Mouse (Mus musculus) heart, embryonic 10.5 days (tissue): ENCODE data around the gene Tmem115. TPM values are rescaled to one million over a fixed set of nuclear protein-coding genes. Genes with fewer than 3 reads are reported as not detected.

Experiments used
- DNase-seq: peaks from one replicate; pipeline ENCODE4 v3.0.0-alpha.2; 2017; ENCODE audit warnings: low spot score
- H3K27ac ChIP-seq: fragments of 300-500 bp; sonication (generic); 2 replicates; pipeline ENCODE4 v1.5.1; 2016; ENCODE audit warnings: mild to moderate bottlenecking
- H3K27me3 ChIP-seq: fragments of 300-500 bp; sonication (generic); 2 replicates; pipeline ENCODE4 v1.6.1; 2016; ENCODE audit warnings: mild to moderate bottlenecking; ENCODE audit not compliant: poor library complexity, insufficient read depth, severe bottlenecking
- H3K36me3 ChIP-seq: fragments of 300-500 bp; sonication (generic); 2 replicates; pipeline ENCODE4 v1.6.1; 2016; ENCODE audit warnings: mild to moderate bottlenecking, moderate library complexity
- H3K4me1 ChIP-seq: fragments of 300-500 bp; sonication (generic); 2 replicates; pipeline ENCODE4 v1.6.1; 2016; ENCODE audit warnings: mild to moderate bottlenecking
- H3K4me3 ChIP-seq: fragments of 300-500 bp; sonication (generic); 2 replicates; pipeline ENCODE4 v1.5.1; 2016; ENCODE audit warnings: mild to moderate bottlenecking, moderate library complexity
- H3K9me3 ChIP-seq: fragments of 300-500 bp; sonication (generic); 2 replicates; pipeline ENCODE4 v1.6.1; 2016; ENCODE audit warnings: mild to moderate bottlenecking, moderate library complexity
- WGBS: fragments of 180-500 bp; shearing (Covaris S2); methylation state at CpG from one replicate; pipeline ENCODE4 v1.1.7; 2016; 5-methylcytosine and 5-hydroxymethylcytosine counted together
- polyA plus RNA-seq: library from polyadenylated mRNA; unstranded; fragments of >200 nt; fragmentation: Nextera tagmentation; extraction: Ambion mirVana; gene quantifications from 2 replicates; pipeline ENCODE4 v1.2.1, GENCODE M21; 2016

The Tmem115 gene
- polyA plus RNA-seq, 1 experiment from 2014 or later, result 46.8 TPM

DNA sequence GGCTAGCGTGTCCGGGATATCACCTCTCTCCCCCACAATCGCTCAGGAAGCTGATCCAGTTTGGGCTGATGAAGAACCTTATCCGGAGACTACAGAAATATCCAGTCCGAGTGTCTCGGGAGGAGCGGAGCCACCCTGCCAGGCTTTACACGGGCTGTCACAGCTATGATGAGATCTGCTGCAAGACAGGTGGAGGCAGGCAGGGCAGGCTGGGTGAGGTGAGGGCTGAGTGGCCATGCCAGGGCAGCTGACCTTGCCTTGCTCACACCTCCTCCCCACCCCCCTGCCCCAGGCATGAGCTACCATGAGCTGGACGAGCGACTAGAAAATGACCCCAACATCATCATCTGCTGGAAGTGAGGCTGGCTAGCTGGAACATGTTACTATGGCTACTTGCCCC, 11.5 kb downstream of the Tmem115 start:
- DNase-seq, result no peak
- peaks cover 57% of the 10 kb centered on the region for H3K4me1 ChIP-seq
- 82% methylated on average over 10 of the region's 10 CpGs for WGBS

DNA sequence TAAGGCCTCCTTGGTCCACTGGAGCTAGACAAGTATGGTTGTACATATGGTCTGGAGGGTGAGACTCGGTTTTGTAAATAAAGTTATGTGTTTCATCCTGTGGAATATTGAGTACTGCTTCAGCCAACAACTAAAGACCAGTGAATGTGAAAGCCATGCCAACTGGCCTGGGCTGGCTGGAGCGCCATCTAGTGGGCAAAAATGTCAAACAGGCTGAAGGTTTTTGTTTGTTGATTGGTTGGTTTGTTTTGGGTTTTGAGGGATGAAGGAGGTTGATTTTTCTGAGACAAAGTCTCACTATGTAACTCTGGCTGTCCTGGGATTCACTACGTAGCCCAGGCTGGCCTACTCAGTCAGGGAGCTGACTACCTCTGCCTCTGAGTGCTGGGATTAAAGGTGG, 11.9 kb downstream of the Tmem115 start:
- no peak overlapping the region for H3K27ac ChIP-seq
- H3K4me3 ChIP-seq, result no peak overlapping the region
- H3K4me1 ChIP-seq, result peaks cover 60% of the 10 kb centered on the region
- H3K36me3 ChIP-seq, result peaks cover 22% of the 10 kb centered on the region
- 5% methylated on average over 3 of the region's 3 CpGs for WGBS
- H3K27me3 ChIP-seq, result peaks cover 33% of the 10 kb centered on the region
- peak; percentile 88 for DNase-seq
- H3K9me3 ChIP-seq, result no peaks in the 10 kb centered on the region

More for the DNA sequence above, 11.5 kb downstream of the Tmem115 start:
- no peak overlapping the region for H3K27ac ChIP-seq
- peaks cover 29% of the 10 kb centered on the region for H3K27me3 ChIP-seq
- H3K36me3 ChIP-seq, result peaks cover 24% of the 10 kb centered on the region
- no peaks in the 10 kb centered on the region for H3K9me3 ChIP-seq
- no peak overlapping the region for H3K4me3 ChIP-seq

DNA sequence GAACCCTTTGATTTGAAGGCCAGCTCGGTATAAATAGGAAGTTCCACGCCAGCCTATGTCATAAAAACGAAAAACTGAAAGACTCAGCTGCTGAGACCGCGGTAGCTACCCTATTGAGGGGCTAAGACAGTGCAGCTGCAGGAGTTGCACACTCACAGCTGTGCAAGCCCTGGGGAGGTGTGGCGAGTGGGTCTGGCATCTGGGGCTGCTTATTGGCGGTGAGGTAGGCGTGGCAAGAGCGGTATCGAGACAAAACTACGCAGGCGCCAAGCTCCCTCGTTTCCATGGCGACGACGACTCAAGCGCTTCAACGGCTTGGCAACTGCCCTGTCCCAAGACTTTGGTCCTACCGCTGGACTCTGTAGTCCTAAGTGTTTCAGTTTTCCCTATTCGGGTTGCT, 13.3 kb downstream of the Tmem115 start, which contains the start of gene Zmynd10:
Gene Zmynd10 (plus strand): TSS at position 273 of the 400 bp plus-strand sequence.
- DNase-seq, result peak; percentile 95
- H3K27ac ChIP-seq, result peak within 1 kb of the TSS; percentile 16; the same call in 1 of the 2 replicates
- H3K27me3 ChIP-seq, result peaks cover 45% of the 10 kb centered on the region
- H3K4me3 ChIP-seq, result peak within 1 kb of the TSS; percentile 32
- H3K4me1 ChIP-seq, result peaks cover 64% of the 10 kb centered on the region
- H3K9me3 ChIP-seq, result no peaks in the 10 kb centered on the region
- peaks cover 22% of the 10 kb centered on the region for H3K36me3 ChIP-seq
- WGBS, result 6% methylated on average over 20 of the region's 20 CpGs

DNA sequence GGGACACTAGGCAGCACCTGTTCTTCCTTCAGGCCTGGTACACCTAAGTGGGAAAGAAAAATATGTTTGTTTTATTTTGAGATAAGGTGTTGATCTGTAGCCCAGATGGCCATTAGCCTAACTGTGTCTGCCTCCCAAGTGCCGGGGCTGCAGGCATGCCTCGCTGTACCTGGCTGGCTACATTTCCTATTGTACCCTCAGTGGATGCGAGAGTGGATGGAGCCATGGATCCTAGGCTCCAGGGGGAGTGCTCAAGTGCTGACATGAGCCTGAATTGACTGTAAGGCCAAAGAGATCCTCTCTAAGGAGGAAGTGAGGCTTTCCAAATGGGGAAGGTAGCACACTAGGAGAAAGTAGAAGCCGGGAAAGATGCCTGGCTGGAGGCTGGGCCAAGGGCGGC, 14.2 kb downstream of the Tmem115 start:
- H3K4me1 ChIP-seq, result peaks cover 63% of the 10 kb centered on the region
- no peak overlapping the region for H3K27ac ChIP-seq
- H3K36me3 ChIP-seq, result peaks cover 22% of the 10 kb centered on the region
- H3K27me3 ChIP-seq, result peaks cover 52% of the 10 kb centered on the region
- 73% methylated on average over 5 of the region's 5 CpGs for WGBS
- H3K4me3 ChIP-seq, result no peak overlapping the region
- no peaks in the 10 kb centered on the region for H3K9me3 ChIP-seq
- no peak for DNase-seq

DNA sequence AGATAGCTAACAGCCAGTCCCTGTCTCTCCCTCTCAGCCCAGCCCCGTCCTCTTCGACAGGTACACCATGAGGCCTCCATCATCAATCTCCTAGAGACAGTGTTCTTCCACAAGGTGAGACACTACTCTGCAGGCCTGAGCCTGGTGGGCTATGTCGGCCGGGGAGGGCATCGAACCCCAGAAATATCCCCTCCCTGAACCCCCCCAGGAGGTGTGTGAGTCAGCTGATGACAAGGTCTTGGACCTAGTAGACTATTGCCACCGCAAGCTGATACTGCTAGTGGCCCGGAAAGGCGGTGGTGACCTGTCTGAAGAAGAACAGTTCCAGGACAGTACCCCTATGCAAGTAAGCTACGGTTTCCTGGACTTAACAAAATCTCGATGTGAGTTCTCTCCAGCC, 15.1 kb downstream of the Tmem115 start:
- WGBS, result 83% methylated on average over 10 of the region's 10 CpGs
- DNase-seq, result no peak
- Histone ChIP-seq H3K27me3 (peaks cover 53% of the 10 kb centered on the region), H3K4me1 (peaks cover 67% of the 10 kb centered on the region), H3K36me3 (peaks cover 16% of the 10 kb centered on the region), H3K4me3 (no peak overlapping the region), H3K9me3 (no peaks in the 10 kb centered on the region), H3K27ac (no peak overlapping the region)

DNA sequence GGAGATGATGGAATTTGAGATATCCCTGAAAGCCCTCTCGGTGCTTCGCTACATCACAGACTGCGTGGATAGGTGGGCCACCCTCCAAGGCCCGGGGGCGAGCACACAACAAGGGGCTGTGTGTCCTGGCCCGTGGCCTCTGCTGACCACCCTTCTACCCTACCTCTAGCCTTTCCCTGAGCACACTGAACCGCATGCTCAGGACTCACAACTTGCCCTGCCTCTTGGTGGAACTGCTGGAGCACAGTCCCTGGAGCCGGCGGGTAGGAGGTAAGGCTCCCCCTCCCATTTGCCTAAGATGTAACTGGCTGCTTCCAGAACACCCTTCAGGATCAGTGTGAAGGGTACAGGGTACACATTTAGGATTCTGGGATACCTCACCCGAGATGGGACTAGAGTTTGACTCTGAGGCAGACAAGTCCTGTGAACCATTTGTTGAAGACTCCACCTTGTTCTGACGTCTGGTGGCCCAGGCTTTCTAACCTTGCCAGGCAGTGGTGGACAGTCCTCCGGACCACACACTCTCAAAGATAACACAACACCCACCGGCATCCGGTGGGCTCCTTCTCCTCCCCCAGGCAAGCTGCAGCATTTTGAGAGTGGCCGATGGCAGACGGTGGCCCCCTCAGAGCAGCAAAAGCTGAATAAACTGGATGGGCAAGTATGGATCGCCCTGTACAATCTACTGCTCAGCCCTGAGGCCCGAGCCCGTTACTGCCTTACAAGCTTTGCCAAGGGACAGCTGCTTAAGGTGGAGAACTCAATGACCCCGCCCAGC, 15.7 kb downstream of the Tmem115 start:
- Histone ChIP-seq H3K4me1 (peaks cover 74% of the 10 kb centered on the region), H3K27me3 (peaks cover 53% of the 10 kb centered on the region), H3K27ac (no peak overlapping the region), H3K4me3 (no peak overlapping the region), H3K36me3 (peaks cover 9% of the 10 kb centered on the region), H3K9me3 (no peaks in the 10 kb centered on the region)
- no peak for DNase-seq
- WGBS, result 76% methylated on average over 20 of the region's 20 CpGs

DNA sequence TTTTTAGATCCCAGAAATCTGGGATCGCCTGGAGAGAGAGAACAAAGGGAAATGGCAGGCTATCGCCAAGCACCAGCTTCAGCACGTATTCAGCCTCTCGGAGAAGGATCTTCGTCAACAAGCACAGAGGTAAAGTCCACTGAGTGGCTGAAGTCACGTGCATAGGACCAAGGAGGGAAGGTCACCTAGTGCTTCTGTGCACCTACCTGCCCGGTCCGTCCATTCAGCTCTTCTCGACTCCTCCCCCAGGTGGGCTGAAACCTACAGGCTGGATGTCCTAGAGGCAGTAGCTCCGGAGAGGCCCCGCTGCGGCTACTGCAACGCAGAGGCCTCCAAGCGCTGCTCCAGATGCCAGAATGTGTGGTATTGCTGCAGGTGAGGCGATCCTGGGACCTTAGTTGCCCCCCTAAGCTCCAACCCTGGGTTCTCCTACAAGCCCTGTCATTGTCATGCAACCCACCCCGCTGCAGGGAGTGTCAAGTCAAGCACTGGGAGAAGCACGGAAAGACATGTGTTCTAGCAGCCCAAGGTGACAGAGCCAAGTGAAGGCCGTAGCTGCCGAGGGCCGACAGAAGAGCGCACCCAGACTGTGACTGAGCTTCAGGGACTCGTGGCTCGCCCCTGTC, 16.9 kb downstream of the Tmem115 start:
- Histone ChIP-seq H3K27me3 (peaks cover 53% of the 10 kb centered on the region), H3K27ac (peak overlapping the region; percentile 87), H3K36me3 (no peaks in the 10 kb centered on the region; the same call in 1 of the 2 replicates), H3K9me3 (no peaks in the 10 kb centered on the region), H3K4me1 (peaks cover 70% of the 10 kb centered on the region), H3K4me3 (peak overlapping the region; percentile 70)
- no peak for DNase-seq
- 25% methylated on average over 23 of the region's 23 CpGs for whole genome bisulfite sequencing

DNA sequence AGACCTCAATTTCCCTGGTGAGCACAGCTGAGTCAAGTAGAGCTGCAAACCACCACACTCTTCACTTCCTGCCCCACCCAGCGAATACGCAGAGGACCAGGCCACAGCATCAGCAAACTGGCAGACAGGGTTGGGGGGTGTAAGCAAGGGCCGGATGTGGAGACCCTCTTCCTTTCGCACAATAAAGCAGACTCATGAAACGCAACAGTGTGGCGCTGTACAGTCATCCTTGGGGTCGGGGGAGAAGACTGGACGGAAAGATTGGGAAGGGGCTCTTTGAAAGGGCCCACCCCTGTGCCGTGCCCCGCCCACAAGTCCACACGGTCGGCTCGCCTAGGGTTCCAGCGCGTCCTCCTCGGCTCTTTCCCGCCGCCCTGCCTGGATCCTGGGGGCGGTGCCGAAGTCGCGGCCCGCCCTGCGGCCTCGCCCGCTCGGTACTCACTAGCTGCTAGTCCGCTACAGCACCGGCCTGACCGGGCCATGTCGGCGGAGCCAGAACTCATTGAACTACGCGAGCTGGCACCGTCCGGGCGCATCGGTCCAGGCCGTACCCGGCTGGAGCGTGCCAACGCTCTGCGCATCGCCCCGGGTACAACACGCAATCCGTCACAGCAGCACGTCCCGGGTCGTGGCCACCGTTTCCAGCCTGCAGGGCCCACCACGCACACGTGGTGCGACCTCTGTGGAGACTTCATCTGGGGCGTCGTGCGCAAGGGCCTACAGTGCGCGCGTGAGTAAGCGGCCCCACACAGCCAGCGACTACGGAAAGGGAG, 17.6 kb downstream of the Tmem115 start, which contains the start of gene Rassf1:
Gene Rassf1 (plus strand): TSS at position 439 of the 773 bp plus-strand sequence.
- whole genome bisulfite sequencing, result under 1% methylated on average over 63 of the region's 63 CpGs
- Histone ChIP-seq H3K27me3 (peaks cover 53% of the 10 kb centered on the region), H3K4me1 (peaks cover 73% of the 10 kb centered on the region), H3K27ac (peak within 1 kb of the TSS; percentile 87), H3K4me3 (peak within 1 kb of the TSS; percentile 70), H3K36me3 (peaks cover 2% of the 10 kb centered on the region), H3K9me3 (no peaks in the 10 kb centered on the region)
- DNase-seq, result peak; percentile 88

DNA sequence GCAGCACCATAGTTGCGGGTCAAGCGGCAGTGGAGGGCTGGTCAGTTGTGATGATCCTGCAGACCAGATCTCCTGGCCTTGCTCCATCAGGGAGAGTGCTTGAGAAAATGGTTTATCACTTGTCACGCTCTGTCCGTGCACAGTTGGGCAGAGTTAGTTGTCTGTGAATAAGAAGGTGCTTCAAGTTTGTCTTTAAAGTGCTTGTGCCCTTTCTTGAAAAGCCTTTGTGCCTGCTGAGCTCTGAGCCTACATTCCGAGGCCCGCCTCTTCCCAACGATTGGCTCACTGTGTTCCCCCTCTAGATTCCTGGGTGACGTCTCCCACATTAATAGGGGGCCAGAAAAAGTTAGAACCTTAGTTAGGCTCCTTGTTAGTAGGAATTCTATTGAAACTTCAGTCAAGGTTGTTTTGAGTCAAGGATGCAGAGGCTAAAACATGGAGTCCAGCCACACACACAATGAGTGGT, 18.2 kb downstream of the Tmem115 start:
- Histone ChIP-seq H3K36me3 (peaks cover 6% of the 10 kb centered on the region), H3K9me3 (no peaks in the 10 kb centered on the region), H3K4me3 (peak overlapping the region; percentile 70), H3K27me3 (peaks cover 53% of the 10 kb centered on the region), H3K27ac (peak overlapping the region; percentile 87), H3K4me1 (peaks cover 73% of the 10 kb centered on the region)
- no peak for DNase-seq
- 11% methylated on average over 8 of the region's 8 CpGs for WGBS

DNA sequence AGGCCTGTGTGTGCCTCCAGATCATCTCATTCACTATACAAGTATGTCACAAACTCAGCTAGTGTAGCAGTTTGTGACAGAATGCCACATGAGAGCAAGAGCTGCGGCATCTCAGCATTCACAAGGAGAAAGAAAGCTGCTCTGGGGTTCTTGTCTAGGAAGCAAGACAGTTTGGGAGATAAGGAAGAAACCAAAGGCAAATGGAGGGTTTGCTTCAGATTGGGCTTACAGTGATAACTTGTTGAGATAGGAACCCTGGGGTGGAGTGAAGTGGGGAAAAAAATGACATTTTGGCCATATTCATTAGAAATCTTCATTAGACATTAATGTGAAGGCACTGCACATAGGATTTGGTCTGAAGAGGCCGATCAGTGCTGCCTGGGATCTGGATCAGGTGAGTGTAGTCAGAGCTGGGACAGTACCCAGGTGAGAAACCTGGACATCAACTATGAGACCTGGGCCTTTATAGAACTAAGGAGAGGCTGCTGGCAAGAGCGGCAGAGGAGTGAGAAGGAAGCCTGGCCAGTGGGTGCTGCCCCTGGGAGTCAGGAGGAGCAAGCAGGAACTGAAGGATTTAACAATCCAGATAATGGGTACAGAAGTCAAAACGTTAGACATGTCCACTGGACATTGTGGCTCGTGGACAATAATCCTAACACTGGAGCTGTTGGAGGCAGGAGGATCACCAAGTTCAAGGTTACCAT, 19.1 kb downstream of the Tmem115 start:
- H3K9me3 ChIP-seq, result no peaks in the 10 kb centered on the region
- H3K27me3 ChIP-seq, result peaks cover 47% of the 10 kb centered on the region
- peaks cover 15% of the 10 kb centered on the region for H3K36me3 ChIP-seq
- no peak for DNase-seq
- WGBS, result 75% methylated on average over 5 of the region's 5 CpGs
- peaks cover 65% of the 10 kb centered on the region for H3K4me1 ChIP-seq
- H3K4me3 ChIP-seq, result peak overlapping the region; percentile 84; the same call in 1 of the 2 replicates
- no peak overlapping the region for H3K27ac ChIP-seq

DNA sequence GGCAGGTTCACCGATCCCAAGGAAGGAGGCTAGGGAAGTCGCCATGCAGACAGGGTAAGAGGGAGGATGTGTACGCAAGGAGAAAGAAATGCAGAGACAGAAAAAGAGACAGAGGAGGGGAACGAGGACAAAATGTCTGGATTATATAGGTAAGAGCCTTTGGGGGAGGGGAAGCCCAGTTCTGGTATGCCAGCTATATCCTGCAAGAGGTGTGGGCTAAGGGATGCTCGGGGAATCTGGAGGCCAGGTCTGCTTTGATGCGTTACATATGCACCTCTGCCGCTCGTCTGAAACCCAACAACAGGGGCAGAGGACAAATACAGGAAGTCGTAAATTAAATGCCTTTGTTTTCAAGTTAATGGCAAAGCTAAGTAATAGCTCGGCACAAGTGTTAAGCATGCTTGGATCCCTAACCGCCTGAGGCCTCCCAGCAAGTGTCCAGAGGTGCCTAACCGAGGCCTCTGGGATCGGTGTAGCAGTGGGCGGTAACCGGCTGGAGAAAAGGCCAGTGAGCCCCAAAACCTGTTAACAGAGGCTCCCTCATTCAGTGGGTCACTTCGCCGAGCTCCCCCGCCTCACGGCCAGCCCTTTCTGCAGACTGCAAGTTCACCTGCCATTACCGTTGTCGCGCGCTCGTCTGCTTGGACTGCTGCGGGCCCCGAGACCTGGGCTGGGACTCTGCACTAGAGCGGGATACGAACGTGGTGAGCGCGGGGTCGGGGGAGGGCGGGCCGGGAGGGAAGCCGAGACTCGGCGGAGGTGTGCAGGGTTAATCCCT, 20.0 kb downstream of the Tmem115 start:
- Histone ChIP-seq H3K9me3 (no peaks in the 10 kb centered on the region), H3K27me3 (peaks cover 38% of the 10 kb centered on the region), H3K4me1 (peaks cover 62% of the 10 kb centered on the region), H3K4me3 (peak overlapping the region; percentile 84), H3K27ac (peak overlapping the region; percentile 96), H3K36me3 (peaks cover 24% of the 10 kb centered on the region)
- WGBS, result 8% methylated on average over 37 of the region's 37 CpGs
- no peak for DNase-seq
